Mouse (Mus musculus): ENCODE measurements around the gene Tgm3. TPM values are rescaled to one million over a fixed set of nuclear protein-coding genes. Genes with fewer than 3 reads are reported as not detected.

Tgm3 gene
- polyA plus RNA-seq, 1 experiment: not detected

DNA sequence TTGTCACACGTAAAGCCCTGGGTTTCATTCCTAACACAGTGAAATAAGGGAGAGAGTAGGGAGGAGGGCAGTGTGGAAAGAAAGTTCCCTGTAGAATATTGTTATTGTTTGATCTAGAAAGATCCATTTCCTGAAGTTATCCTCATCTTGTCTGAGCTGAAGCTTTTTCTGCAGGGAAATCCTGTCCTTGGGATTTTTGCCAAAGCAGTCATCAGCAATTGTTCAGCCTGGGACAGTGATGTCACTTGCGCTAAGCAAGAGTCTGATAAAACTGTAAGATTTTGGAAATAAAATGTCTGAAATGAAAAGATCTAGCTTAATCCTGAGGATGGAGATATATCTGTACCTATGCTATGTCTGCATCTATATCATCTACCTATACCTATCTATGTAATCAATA lies 58.2 kb downstream of the Tgm3 start:
- Histone ChIP-seq H3K4me2 (ENCODE audit: low read depth) (no peak overlapping the region), H3K36me3 (ENCODE audit: control insufficient read depth, insufficient read depth) (no peaks in the 10 kb centered on the region), H3K79me2 (ENCODE audit: control insufficient read depth, insufficient read depth) (no peaks in the 10 kb centered on the region), H3K27me3 (ENCODE audit: control insufficient read depth, insufficient read depth, insufficient read length) (no peaks in the 10 kb centered on the region), H3K4me3 (no peak overlapping the region), H3ac (ENCODE audit: control insufficient read depth, insufficient read length) (no peak overlapping the region)
- TF ChIP-seq REST (IDR thresholded peaks at IDR 0.05; ENCODE audit: insufficient read depth, insufficient read length) (no peak), USF1 (IDR thresholded peaks at IDR 0.05; ENCODE audit: low read depth) (no peak)

Other genes with a start within 250 kb of the Tgm3 start
- gene Stk35, start 211.8 kb upstream of the Tgm3 start, polyA plus RNA-seq (2012; fragmentation: generic; extraction: Trizol): 6.0 TPM
- not detected for gene Tgm6, start 100.1 kb downstream of the Tgm3 start, polyA plus RNA-seq (2012; fragmentation: generic; extraction: Trizol)
- gene Snrpb, start 167.1 kb downstream of the Tgm3 start, polyA plus RNA-seq (2012; fragmentation: generic; extraction: Trizol): 526 TPM
- not detected for gene Tmc2, start 182.8 kb downstream of the Tgm3 start, polyA plus RNA-seq (2012; fragmentation: generic; extraction: Trizol)